Mouse (Mus musculus) neural tube, embryonic 14.5 days (tissue): ENCODE data around the gene Satb2. TPM values are rescaled to one million over a fixed set of nuclear protein-coding genes. Genes with fewer than 3 reads are reported as not detected.

Experiments used
- ATAC-seq: fragments of 200-750 bp; cut with Nextera tagmentation; 2 replicates; pipeline ENCODE4 v1.8.0; 2017; ENCODE audit warnings: low read depth, mild to moderate bottlenecking, moderate TSS enrichment, moderate library complexity
- H3K27ac ChIP-seq: fragments of 300-500 bp; sonication (generic); 2 replicates; pipeline ENCODE4 v1.5.1; 2014; ENCODE audit warnings: low read depth, mild to moderate bottlenecking, control low read depth, low read length, moderate library complexity, mixed read lengths
- H3K27me3 ChIP-seq: fragments of 300-500 bp; sonication (generic); 2 replicates; pipeline ENCODE4 v1.6.1; 2014; ENCODE audit warnings: low read length; ENCODE audit not compliant: control insufficient read depth, insufficient read depth
- H3K36me3 ChIP-seq: fragments of 300-500 bp; sonication (generic); 2 replicates; pipeline ENCODE4 v1.6.1; 2014; ENCODE audit warnings: low read length, mixed read lengths; ENCODE audit not compliant: control insufficient read depth, insufficient read depth
- H3K4me1 ChIP-seq: fragments of 300-500 bp; sonication (generic); 2 replicates; pipeline ENCODE4 v1.6.1; 2014; ENCODE audit warnings: low read length; ENCODE audit not compliant: control insufficient read depth, insufficient read depth
- H3K4me2 ChIP-seq: fragments of 300-500 bp; sonication (generic); 2 replicates; pipeline ENCODE4 v1.6.1; 2014; ENCODE audit warnings: mild to moderate bottlenecking, low read depth, low read length, control low read depth
- H3K4me3 ChIP-seq: fragments of 300-500 bp; sonication (generic); 2 replicates; pipeline ENCODE4 v1.5.1; 2014; ENCODE audit warnings: low read depth, low read length, control low read depth, mixed read lengths
- H3K9ac ChIP-seq: fragments of 300-500 bp; sonication (generic); replicated peaks from 2 replicates; pipeline ENCODE4 v1.6.1; 2014; ENCODE audit warnings: low read depth, mild to moderate bottlenecking, control low read depth, low read length, mixed read lengths
- H3K9me3 ChIP-seq: fragments of 300-500 bp; sonication (generic); 2 replicates; pipeline ENCODE4 v1.6.1; 2016; ENCODE audit warnings: low read length; ENCODE audit not compliant: control insufficient read depth
- WGBS: fragments of 180-500 bp; shearing (Covaris S2); extraction: QIAGEN DNeasy Blood & Tissue Kit; methylation state at CpG from one replicate; pipeline ENCODE4 v1.1.7; 2014; 5-methylcytosine and 5-hydroxymethylcytosine counted together
- polyA plus RNA-seq: library from polyadenylated mRNA; unstranded; fragments of >200 nt; fragmentation: Nextera tagmentation; extraction: Ambion mirVana; gene quantifications from 2 replicates; pipeline ENCODE4 v1.2.1, GENCODE M21; 2014

The Satb2 gene
- polyA plus RNA-seq, 1 experiment from 2014 or later, result 2.7 TPM

DNA sequence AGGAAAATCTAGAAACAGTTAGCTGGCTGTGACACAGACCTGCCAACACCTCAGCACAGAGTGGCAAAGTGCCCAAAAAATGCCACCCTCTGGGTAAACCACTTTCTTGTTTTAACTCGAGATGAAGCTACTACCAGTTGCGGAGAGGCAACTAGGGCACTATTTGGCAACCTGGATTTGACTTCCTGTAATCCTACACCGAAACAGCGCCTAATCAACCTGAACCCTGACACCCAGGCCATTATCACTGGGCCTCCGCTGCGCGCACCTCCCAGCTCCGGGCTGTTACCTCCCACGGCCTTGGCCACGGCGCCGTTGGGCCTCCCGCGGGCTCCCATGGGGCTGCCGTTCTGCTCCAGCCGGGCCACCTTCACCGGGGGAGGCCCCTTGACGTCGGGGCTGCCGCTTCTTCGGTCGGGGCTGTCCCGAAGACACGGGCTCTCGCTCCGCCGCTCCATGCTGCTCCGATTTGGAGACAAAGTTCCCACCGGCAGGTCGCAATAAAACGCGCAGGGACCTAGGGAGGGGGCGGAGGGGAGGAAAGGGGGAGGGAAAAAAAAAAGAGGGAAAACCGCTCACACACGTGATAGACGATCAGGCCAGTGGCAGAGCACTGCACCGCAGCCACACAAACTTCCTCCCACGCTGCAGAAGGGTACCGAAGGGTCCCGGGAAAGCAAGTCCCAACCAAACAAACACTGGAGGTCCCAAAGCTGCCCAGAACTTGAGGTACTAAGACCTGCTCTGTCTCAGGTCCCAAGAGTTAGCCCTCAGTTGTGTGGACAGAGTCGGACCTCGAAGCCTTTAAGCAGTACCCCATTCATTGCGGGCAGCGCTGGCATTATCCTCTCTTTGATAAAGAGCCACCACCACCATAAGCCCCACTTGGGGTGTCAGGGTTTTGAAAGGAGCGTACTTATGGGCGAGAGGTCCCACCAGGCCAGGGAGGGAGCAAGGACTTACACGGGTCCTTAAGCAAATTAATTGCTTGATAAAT is 8.8 kb downstream of the Satb2 start:
- H3K9ac ChIP-seq, result no peak overlapping the region
- no peaks in the 10 kb centered on the region for H3K36me3 ChIP-seq
- no peak for ATAC-seq
- no peak overlapping the region for H3K27ac ChIP-seq
- H3K9me3 ChIP-seq, result no peaks in the 10 kb centered on the region
- peak overlapping the region; percentile 98 for H3K4me2 ChIP-seq
- H3K27me3 ChIP-seq, result peaks cover 22% of the 10 kb centered on the region
- peak overlapping the region; percentile 22 for H3K4me3 ChIP-seq
- peaks cover 14% of the 10 kb centered on the region for H3K4me1 ChIP-seq
- 1% methylated on average over 47 of the region's 47 CpGs for WGBS

DNA sequence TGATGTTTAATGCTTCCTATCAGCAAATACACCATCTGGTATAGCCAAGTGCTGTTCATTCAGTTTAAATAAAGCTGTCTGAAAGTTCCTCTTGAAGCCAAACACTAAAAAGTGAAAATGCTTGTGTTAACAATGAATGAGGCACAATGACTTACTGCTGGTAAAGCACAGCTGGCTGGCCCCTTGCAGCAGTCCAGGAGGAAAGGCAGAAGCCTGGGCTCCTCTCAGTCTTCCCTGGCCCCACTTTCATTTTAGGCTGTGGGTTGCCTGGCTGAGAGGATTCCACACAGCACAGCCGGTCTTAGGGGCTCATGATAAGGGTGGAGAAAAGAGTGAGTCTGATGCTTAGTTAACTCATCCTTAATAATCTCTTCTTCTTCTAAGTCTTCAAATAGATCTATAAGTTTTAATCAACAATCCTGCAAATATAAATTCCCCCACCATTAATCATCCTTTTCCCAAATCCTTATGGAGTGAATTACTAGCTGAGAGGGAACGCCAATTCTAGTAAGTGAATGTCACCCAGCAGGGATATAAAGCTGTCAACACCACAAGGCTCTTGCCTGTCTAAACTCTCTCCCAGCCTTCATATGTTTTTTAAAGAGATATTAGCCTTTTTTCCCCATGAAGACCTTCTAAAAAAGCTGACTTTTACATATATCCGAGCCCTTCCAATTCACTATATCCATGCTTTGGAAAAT is 12.4 kb downstream of the Satb2 start:
- no peak overlapping the region for H3K27ac ChIP-seq
- H3K27me3 ChIP-seq, result peaks cover 19% of the 10 kb centered on the region
- H3K9me3 ChIP-seq, result no peaks in the 10 kb centered on the region
- H3K4me1 ChIP-seq, result peaks cover 8% of the 10 kb centered on the region; the same call in 1 of the 2 replicates
- H3K4me3 ChIP-seq, result no peak overlapping the region
- 44% methylated on average over 3 of the region's 3 CpGs for WGBS
- H3K4me2 ChIP-seq, result no peak overlapping the region
- no peak overlapping the region for H3K9ac ChIP-seq
- no peak for ATAC-seq
- no peaks in the 10 kb centered on the region for H3K36me3 ChIP-seq

DNA sequence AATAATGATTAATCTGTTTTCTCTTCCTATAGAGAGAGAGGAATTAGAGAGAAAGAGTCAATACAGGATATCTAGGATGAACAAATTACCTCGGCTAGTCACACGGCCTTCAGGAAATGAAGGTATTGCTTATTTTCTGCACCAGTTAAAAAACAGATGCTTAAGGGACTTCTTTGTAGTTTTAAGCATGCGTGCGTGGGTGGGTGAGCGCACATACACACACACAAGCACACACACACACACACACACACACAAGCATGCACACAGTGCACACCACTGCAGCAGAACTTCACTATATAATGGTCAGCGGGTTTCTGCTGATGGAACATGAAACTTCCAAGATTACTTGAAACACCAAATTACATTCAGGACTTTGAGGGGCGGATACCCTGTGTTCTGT is 14.0 kb downstream of the Satb2 start:
- Histone ChIP-seq H3K9ac (no peak overlapping the region), H3K27me3 (peaks cover 13% of the 10 kb centered on the region), H3K4me2 (no peak overlapping the region), H3K27ac (no peak overlapping the region), H3K9me3 (no peaks in the 10 kb centered on the region), H3K4me3 (no peak overlapping the region), H3K36me3 (no peaks in the 10 kb centered on the region), H3K4me1 (peaks cover 1% of the 10 kb centered on the region; the same call in 1 of the 2 replicates)
- WGBS, result 89% methylated on average over 7 of the region's 7 CpGs
- ATAC-seq, result no peak

DNA sequence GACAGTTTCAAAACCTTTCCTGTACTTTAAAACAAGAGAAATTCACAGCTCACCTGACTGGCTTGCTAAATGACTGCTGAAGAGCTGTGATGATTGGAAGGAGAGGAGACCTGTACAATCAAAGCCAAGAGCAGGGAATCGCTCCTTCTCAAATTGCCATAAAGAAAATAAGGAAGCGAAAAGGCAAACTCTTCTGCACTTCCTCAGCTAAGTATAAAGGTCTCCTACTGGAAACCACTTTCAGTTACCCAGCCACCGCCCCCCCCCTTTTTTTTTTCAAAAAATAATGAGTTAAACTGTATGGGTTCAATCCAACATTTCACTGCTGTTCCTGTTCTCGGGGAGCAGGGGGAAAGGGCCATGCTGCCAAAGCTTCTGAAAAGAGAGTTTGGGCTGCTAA is 15.2 kb downstream of the Satb2 start:
- H3K4me3 ChIP-seq, result no peak overlapping the region
- no peak overlapping the region for H3K4me2 ChIP-seq
- H3K27me3 ChIP-seq, result peaks cover 1% of the 10 kb centered on the region; the same call in 1 of the 2 replicates
- no peaks in the 10 kb centered on the region for H3K9me3 ChIP-seq
- ATAC-seq, result no peak
- no peaks in the 10 kb centered on the region for H3K36me3 ChIP-seq
- H3K4me1 ChIP-seq, result no peaks in the 10 kb centered on the region
- no peak overlapping the region for H3K9ac ChIP-seq
- H3K27ac ChIP-seq, result no peak overlapping the region
- WGBS, result 83% methylated on average over 4 of the region's 4 CpGs

DNA sequence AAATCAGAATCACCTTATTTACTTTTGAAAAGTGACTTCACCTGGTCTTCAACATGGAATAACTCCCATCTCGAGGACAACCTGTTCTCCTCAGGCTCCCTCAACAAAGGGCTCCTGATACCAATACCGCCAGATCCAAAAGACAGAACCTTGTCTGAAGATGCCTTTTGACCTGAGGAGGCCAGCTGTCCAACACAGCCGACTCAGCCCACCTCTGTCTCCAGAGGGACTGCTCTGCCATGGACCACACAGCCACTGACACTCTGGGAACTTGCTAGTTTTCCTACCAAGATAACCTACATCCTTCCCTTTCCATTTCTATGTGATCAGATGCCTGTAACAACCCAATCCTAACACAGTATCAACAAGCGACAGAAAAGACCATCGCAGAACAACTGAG is 19.5 kb downstream of the Satb2 start:
- H3K9ac ChIP-seq, result no peak overlapping the region
- H3K27ac ChIP-seq, result no peak overlapping the region
- H3K36me3 ChIP-seq, result no peaks in the 10 kb centered on the region
- H3K27me3 ChIP-seq, result no peaks in the 10 kb centered on the region
- ATAC-seq, result no peak
- no peak overlapping the region for H3K4me3 ChIP-seq
- no peaks in the 10 kb centered on the region for H3K4me1 ChIP-seq
- H3K4me2 ChIP-seq, result no peak overlapping the region
- no peaks in the 10 kb centered on the region for H3K9me3 ChIP-seq
- 94% methylated on average over 5 of the region's 5 CpGs for WGBS

DNA sequence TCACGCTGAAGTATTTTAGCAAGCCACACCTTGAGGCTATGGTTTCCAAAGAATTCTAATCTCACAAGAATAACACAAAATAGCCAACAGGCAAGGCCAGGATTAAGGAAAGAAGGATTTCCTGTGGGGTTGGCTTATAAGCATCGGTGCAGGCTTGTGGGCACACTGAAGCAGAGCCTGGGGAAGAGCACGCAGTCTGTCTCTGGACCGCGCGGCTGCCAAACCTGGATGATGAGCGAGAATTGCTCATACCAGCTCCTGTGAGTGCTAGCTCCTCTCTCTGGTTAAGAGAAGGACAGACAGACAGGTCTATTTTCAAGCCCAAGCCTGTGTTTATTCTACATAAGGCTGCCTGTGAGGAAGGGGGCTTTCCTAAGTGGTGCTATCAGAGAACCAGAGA is 20.5 kb downstream of the Satb2 start:
- no peaks in the 10 kb centered on the region for H3K4me1 ChIP-seq
- ATAC-seq, result no peak
- no peak overlapping the region for H3K4me3 ChIP-seq
- 92% methylated on average over 7 of the region's 7 CpGs for WGBS
- no peak overlapping the region for H3K27ac ChIP-seq
- H3K27me3 ChIP-seq, result no peaks in the 10 kb centered on the region
- H3K36me3 ChIP-seq, result no peaks in the 10 kb centered on the region
- H3K9ac ChIP-seq, result no peak overlapping the region
- H3K9me3 ChIP-seq, result no peaks in the 10 kb centered on the region
- no peak overlapping the region for H3K4me2 ChIP-seq

DNA sequence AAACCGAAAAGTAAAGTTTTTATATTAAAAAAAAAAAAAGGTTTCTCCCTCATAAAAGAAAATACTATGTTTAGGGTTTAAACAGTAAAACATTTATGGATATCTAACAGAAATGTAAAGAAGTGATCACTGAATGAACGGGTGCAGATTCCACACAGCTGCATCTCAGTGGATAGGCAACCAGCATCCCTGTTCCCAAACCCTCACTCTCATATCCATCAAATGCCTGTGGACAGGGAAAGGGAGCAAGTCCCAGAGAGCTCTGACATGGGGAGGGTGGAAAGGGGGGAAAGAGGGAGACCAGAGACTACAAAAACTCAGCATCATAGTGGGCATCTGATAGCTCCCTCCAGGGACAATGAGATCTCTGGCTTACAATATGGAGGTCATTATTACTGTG is 21.6 kb downstream of the Satb2 start:
- H3K36me3 ChIP-seq, result no peaks in the 10 kb centered on the region
- no peak overlapping the region for H3K9ac ChIP-seq
- no peaks in the 10 kb centered on the region for H3K4me1 ChIP-seq
- no peak overlapping the region for H3K4me2 ChIP-seq
- H3K27ac ChIP-seq, result no peak overlapping the region
- no peak overlapping the region for H3K4me3 ChIP-seq
- no peaks in the 10 kb centered on the region for H3K9me3 ChIP-seq
- H3K27me3 ChIP-seq, result no peaks in the 10 kb centered on the region
- ATAC-seq, result no peak
- 96% methylated on average over 2 of the region's 2 CpGs for WGBS

DNA sequence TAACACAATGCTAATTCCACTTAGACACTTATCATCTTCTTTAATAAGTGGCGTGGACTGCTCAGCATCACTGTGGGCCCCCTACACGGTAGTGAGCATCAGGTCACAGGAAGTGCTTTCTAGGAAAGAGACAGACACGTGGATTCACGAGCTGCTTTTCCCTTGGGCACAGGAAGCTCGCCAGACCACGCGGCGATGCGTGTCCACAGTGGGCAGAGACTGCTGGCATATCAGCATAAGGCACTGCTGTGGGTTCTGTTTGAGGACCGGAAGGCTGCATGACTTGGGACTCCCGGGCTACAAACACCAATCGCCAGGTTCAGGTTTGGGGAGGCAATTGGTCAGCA is 22.7 kb downstream of the Satb2 start:
- H3K9ac ChIP-seq, result no peak overlapping the region
- no peaks in the 10 kb centered on the region for H3K36me3 ChIP-seq
- H3K27ac ChIP-seq, result no peak overlapping the region
- WGBS, result 80% methylated on average over 12 of the region's 12 CpGs
- no peak overlapping the region for H3K4me3 ChIP-seq
- no peaks in the 10 kb centered on the region for H3K9me3 ChIP-seq
- no peak overlapping the region for H3K4me2 ChIP-seq
- no peak for ATAC-seq
- no peaks in the 10 kb centered on the region for H3K27me3 ChIP-seq
- H3K4me1 ChIP-seq, result no peaks in the 10 kb centered on the region
